Mouse (Mus musculus) kidney, embryonic 15.5 days (tissue): ENCODE data around the gene Chst7. TPM values are rescaled to one million over a fixed set of nuclear protein-coding genes. Genes with fewer than 3 reads are reported as not detected.

ENCODE experiments used
- polyA plus RNA-seq: library from polyadenylated mRNA; unstranded; fragments of >200 nt; fragmentation: Nextera tagmentation; extraction: Ambion mirVana; gene quantifications from 2 replicates; pipeline ENCODE4 v1.2.1, GENCODE M21; 2015

Chst7 gene
- polyA plus RNA-seq, 1 experiment from 2014 or later = 3.4 TPM

Other genes starting within 250 kb of the Chst7 start
- gene Slc9a7, start 232.2 kb downstream of the Chst7 start, polyA plus RNA-seq = 1.1 TPM in 2 replicates